Mouse (Mus musculus) bone marrow macrophage, adult 2 months (primary cell): ENCODE data around the gene Rgmb.

Source experiments
- CTCF ChIP-seq: IDR thresholded peaks from 2 replicates; pipeline ENCODE4 v1.5.1; 2012; ENCODE audit warnings: low read depth, mild to moderate bottlenecking, low read length, moderate library complexity
- POLR2A ChIP-seq: IDR thresholded peaks from 2 replicates; pipeline ENCODE4 v1.6.1; 2012; ENCODE audit warnings: mild to moderate bottlenecking, low read depth, low read length, borderline replicate concordance

GRCm38 (mm10) chr17:15774565-15775215 lies 56.1 kb downstream of the Rgmb start:
- TF ChIP-seq CTCF (no peak), POLR2A (no peak)
